Comparison of ENCODE assay signal across 8 mouse cellular contexts in genomic region chr3:36065843-36066651, GRCm38 (mm10). TPM values are rescaled to one million over a fixed set of nuclear protein-coding genes. Genes with fewer than 3 reads are reported as not detected.
DNase-seq lines count a peak whose midpoint lies in the region; ATAC-seq lines count a peak whose summit lies in the region.

Gene Acad9, plus strand, starts transcription at chr3:36065979.

- H3K27me3 ChIP-seq in hindbrain, embryonic 15.5 days = peaks cover 20% of the 10 kb centered on the region

- ATAC-seq in hindbrain, embryonic 15.5 days (ENCODE audit: low FRiP score, low read depth) = peak; percentile 98

- peak; percentile 96 for DNase-seq in R1 (ENCODE audit: low read depth, low spot score)
- peak; percentile 97 to 98 for DNase-seq in cerebellum, postnatal 25 days
- DNase-seq in frontal cortex, postnatal 36 days (ENCODE audit: low spot score in 2 of 2) = peak; percentile 97 to 98
- DNase-seq in left cerebral cortex, adult 11 months (ENCODE audit: low spot score) = peak; percentile 91
- DNase-seq in lung, postnatal 4 days = peak; percentile 96
- peak; percentile 94 for DNase-seq in retina, postnatal 7 days (ENCODE audit: low read depth, low spot score)
- DNase-seq in urinary bladder, adult 2 months (ENCODE audit: low spot score) = peak; percentile 85

- H3K4me1 ChIP-seq in hindbrain, embryonic 15.5 days (replicated peaks) = peaks cover 26% of the 10 kb centered on the region

- under 1% methylated on average over 49 of the region's 49 CpGs for WGBS in hindbrain, embryonic 15.5 days

- H3K4me3 ChIP-seq in hindbrain, embryonic 15.5 days = peak within 1 kb of the TSS; percentile 72

- H3K4me2 ChIP-seq in hindbrain, embryonic 15.5 days = peak within 1 kb of the TSS; percentile 80

- no peaks in the 10 kb centered on the region for H3K9me3 ChIP-seq in hindbrain, embryonic 15.5 days

- peaks cover 6% of the 10 kb centered on the region for H3K36me3 ChIP-seq in hindbrain, embryonic 15.5 days

- peak within 1 kb of the TSS; percentile 73 for H3K9ac ChIP-seq in hindbrain, embryonic 15.5 days

- H3K27ac ChIP-seq in hindbrain, embryonic 15.5 days (replicated peaks) = peak within 1 kb of the TSS; percentile 81

RNA-seq across cellular contexts. Expression of gene Acad9, which starts in this region (rescaled TPM):
- 74.9 and 86.2 TPM in 2 replicates for polyA plus RNA-seq in hindbrain, embryonic 15.5 days (2015; fragmentation: Nextera tagmentation; extraction: Ambion mirVana)
- 26.4 and 27.5 TPM in 2 replicates for polyA plus RNA-seq in urinary bladder, adult 2 months (2012; rRNA removed)

Comparison
In these comparisons a context has a peak if more than half of its experiments do, and no peak if none do; other contexts are left out.
1. Peak in every context shown above with its lines: DNase-seq, ATAC-seq, H3K4me3 ChIP-seq and H3K27ac ChIP-seq.